Mouse (Mus musculus) midbrain, embryonic 13.5 days (tissue): Measurements from ENCODE around the gene Slc2a1. TPM values are rescaled to one million over a fixed set of nuclear protein-coding genes. Genes with fewer than 3 reads are reported as not detected.

Experiments used
- ATAC-seq: fragments of 200-750 bp; cut with Nextera tagmentation; 2 replicates; pipeline ENCODE4 v1.8.0; 2017; ENCODE audit warnings: mild to moderate bottlenecking, moderate TSS enrichment, moderate library complexity
- H3K27ac ChIP-seq: fragments of 300-500 bp; sonication (generic); 2 replicates; pipeline ENCODE4 v1.5.1; 2015; ENCODE audit warnings: inconsistent platforms, mild to moderate bottlenecking, moderate library complexity
- H3K27me3 ChIP-seq: fragments of 300-500 bp; sonication (generic); 2 replicates; pipeline ENCODE4 v1.6.1; 2015; ENCODE audit warnings: mild to moderate bottlenecking, inconsistent platforms
- H3K36me3 ChIP-seq: fragments of 300-500 bp; sonication (generic); 2 replicates; pipeline ENCODE4 v1.6.1; 2015; ENCODE audit warnings: mild to moderate bottlenecking, inconsistent platforms
- H3K4me1 ChIP-seq: fragments of 300-500 bp; sonication (generic); replicated peaks from 2 replicates; pipeline ENCODE4 v1.6.1; 2015; ENCODE audit warnings: inconsistent platforms
- H3K4me2 ChIP-seq: fragments of 300-500 bp; sonication (generic); replicated peaks from 2 replicates; pipeline ENCODE4 v1.6.1; 2015; ENCODE audit warnings: moderate library complexity, mild to moderate bottlenecking, inconsistent platforms
- H3K4me3 ChIP-seq: fragments of 300-500 bp; sonication (generic); replicated peaks from 2 replicates; pipeline ENCODE4 v1.5.1; 2015; ENCODE audit warnings: mild to moderate bottlenecking, inconsistent platforms
- H3K9ac ChIP-seq: fragments of 300-500 bp; sonication (generic); replicated peaks from 2 replicates; pipeline ENCODE4 v1.6.1; 2015; ENCODE audit warnings: mild to moderate bottlenecking, inconsistent platforms
- H3K9me3 ChIP-seq: fragments of 300-500 bp; sonication (generic); 2 replicates; pipeline ENCODE4 v1.6.1; 2016; ENCODE audit warnings: mild to moderate bottlenecking, inconsistent platforms
- WGBS: fragments of 180-500 bp; shearing (Covaris S2); methylation state at CpG from one replicate; pipeline ENCODE4 v1.1.7; 2015; 5-methylcytosine and 5-hydroxymethylcytosine counted together
- polyA plus RNA-seq: library from polyadenylated mRNA; unstranded; fragments of >200 nt; fragmentation: Nextera tagmentation; extraction: Ambion mirVana; gene quantifications from 2 replicates; pipeline ENCODE4 v1.2.1, GENCODE M21; 2015

Gene Slc2a1
- polyA plus RNA-seq, 1 experiment from 2014 or later, result 104 TPM

DNA sequence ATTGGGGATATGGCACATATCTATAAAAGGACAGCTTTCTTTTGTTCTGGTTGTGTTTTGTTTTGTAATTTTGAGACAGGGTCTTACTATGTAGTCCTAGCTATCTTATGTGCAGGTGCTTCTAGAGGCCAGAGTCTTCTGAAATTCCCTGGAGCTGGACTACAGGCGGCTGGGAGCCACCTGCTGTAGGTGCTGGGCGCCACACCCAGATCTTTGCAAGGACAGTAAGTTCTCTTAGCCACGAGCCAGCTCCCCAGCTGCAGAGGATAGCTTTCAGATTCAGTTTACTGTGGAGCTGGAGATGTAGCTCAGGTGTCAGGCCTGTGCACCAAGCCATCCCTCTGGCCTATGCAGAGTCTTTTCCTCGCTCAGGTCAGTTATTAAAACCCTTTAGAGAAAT lies 58.6 kb downstream of the Slc2a1 start:
- no peaks in the 10 kb centered on the region for H3K9me3 ChIP-seq
- no peak overlapping the region for H3K4me3 ChIP-seq
- no peak overlapping the region for H3K4me2 ChIP-seq
- ATAC-seq, result no peak
- H3K27ac ChIP-seq, result no peak overlapping the region
- H3K9ac ChIP-seq, result no peak overlapping the region
- H3K36me3 ChIP-seq, result peaks cover 30% of the 10 kb centered on the region
- WGBS, result 83% methylated on average over 4 of the region's 4 CpGs
- peaks cover 14% of the 10 kb centered on the region for H3K4me1 ChIP-seq
- no peaks in the 10 kb centered on the region for H3K27me3 ChIP-seq

DNA sequence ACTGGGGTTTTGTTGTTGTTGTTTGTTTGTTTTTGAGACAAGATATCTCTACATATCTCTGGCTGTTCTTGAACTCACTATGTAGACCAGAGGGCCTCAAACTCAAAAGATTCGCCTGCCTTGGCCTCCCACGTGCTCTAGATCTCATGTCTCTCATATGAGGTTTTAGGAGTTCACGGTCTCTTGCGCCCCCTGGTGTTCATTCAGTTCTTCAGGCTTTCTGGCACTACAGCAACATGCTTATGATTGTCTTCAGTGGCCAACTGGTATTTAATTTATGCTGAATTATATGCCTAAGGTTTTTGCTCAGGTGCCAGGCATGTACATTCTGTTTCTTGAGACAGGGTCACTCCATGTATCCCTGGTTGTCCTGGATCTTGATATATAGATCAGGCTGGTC lies 59.2 kb downstream of the Slc2a1 start:
- peaks cover 30% of the 10 kb centered on the region for H3K36me3 ChIP-seq
- no peak overlapping the region for H3K4me3 ChIP-seq
- H3K4me1 ChIP-seq, result peaks cover 20% of the 10 kb centered on the region
- H3K27ac ChIP-seq, result no peak overlapping the region
- WGBS, result 4% methylated on average over 4 of the region's 4 CpGs
- H3K9ac ChIP-seq, result no peak overlapping the region
- no peaks in the 10 kb centered on the region for H3K9me3 ChIP-seq
- H3K27me3 ChIP-seq, result no peaks in the 10 kb centered on the region
- no peak overlapping the region for H3K4me2 ChIP-seq
- peak; percentile 29 for ATAC-seq

DNA sequence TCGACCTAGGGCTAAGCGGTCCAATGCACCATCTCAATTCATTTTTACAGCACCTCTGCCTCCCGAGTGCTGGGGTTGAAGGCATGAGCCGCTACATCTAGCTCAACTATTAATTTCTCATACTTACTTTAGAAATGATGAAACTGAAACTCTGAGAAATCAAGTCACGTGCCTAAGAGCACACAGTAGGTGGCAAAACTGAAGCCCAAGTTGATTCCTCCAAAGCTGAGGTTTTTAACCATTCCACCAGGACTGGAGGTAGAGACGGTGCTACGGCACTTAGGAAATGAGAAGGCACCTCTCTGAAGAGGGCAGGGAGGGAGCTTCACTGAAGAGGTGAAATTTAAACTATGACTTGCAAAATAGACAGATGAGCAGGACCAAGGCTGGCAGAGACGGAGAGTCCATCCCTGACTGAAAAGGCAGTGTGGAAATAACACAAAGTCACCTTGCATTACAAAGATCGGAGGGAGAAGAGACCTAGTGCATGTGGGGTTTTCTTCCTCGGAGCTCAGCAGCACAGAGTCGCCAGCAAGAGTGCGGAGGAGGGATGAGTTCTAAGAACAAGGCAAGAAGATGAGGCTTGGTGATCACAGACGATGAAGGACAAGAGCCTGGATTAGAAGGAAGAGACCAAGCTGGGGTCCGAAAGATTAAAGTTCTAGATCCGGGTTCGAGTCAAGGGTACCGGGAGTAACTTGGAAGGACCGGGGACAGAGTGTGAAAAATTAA lies 64.6 kb downstream of the Slc2a1 start:
- H3K9ac ChIP-seq, result peak overlapping the region; percentile 78
- no peaks in the 10 kb centered on the region for H3K27me3 ChIP-seq
- 0 out of 2 replicates have a peak overlapping the region, but pooled peaks have one; percentile 27 for H3K27ac ChIP-seq
- peaks cover 30% of the 10 kb centered on the region for H3K36me3 ChIP-seq
- H3K9me3 ChIP-seq, result no peaks in the 10 kb centered on the region
- H3K4me3 ChIP-seq, result peak overlapping the region; percentile 62
- ATAC-seq, result no peak
- peak overlapping the region; percentile 80 for H3K4me2 ChIP-seq
- peaks cover 27% of the 10 kb centered on the region for H3K4me1 ChIP-seq
- 45% methylated on average over 18 of the region's 18 CpGs for WGBS

GRCm38 (mm10) chr4:119173851-119174453 lies 65.4 kb downstream of the Slc2a1 start, which contains the start of gene Zfp691:
TSS of gene Zfp691 (minus strand) at chr4:119174195.
- H3K4me2 ChIP-seq, result peak within 1 kb of the TSS; percentile 80
- peak within 1 kb of the TSS; percentile 78 for H3K9ac ChIP-seq
- no peaks in the 10 kb centered on the region for H3K9me3 ChIP-seq
- H3K36me3 ChIP-seq, result peaks cover 22% of the 10 kb centered on the region
- WGBS, result under 1% methylated on average over 31 of the region's 40 CpGs
- H3K4me3 ChIP-seq, result peak within 1 kb of the TSS; percentile 62
- peaks cover 27% of the 10 kb centered on the region for H3K4me1 ChIP-seq
- 0 out of 2 replicates have a peak within 1 kb of the TSS, but pooled peaks have one; percentile 27 for H3K27ac ChIP-seq
- ATAC-seq, result peak; percentile 100
- no peaks in the 10 kb centered on the region for H3K27me3 ChIP-seq

DNA sequence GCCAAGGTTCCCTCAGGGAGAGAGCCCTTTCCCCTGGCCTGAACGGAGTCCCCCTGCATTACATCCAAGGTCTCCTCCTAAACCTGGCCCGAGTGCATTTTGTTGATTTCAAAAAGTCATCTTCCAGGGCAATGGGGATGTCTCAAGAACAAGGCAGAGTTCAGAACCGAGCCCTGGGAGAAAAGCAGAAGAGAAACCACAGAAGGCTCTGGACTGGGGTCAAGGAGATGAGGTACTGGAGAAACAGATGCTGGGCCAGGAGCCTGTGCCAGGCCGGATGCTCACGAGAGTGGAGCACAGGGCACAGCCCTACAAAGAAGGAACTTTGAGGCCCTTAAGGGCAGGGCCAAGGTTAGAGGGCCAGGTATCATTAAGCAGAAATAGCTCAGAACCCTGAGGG lies 69.2 kb downstream of the Slc2a1 start:
- ATAC-seq, result no peak
- H3K9ac ChIP-seq, result no peak overlapping the region
- no peak overlapping the region for H3K27ac ChIP-seq
- H3K27me3 ChIP-seq, result no peaks in the 10 kb centered on the region
- H3K4me3 ChIP-seq, result no peak overlapping the region
- WGBS, result 78% methylated on average over 5 of the region's 5 CpGs
- no peaks in the 10 kb centered on the region for H3K36me3 ChIP-seq
- no peaks in the 10 kb centered on the region for H3K9me3 ChIP-seq
- no peak overlapping the region for H3K4me2 ChIP-seq
- peaks cover 7% of the 10 kb centered on the region for H3K4me1 ChIP-seq

GRCm38 (mm10) chr4:119178331-119178730 lies 69.8 kb downstream of the Slc2a1 start:
- no peak for ATAC-seq
- WGBS, result 83% methylated on average over 18 of the region's 18 CpGs
- Histone ChIP-seq H3K4me2 (no peak overlapping the region), H3K9me3 (no peaks in the 10 kb centered on the region), H3K4me3 (no peak overlapping the region), H3K4me1 (peaks cover under 1% of the 10 kb centered on the region), H3K9ac (no peak overlapping the region), H3K27me3 (no peaks in the 10 kb centered on the region), H3K27ac (no peak overlapping the region), H3K36me3 (no peaks in the 10 kb centered on the region)

DNA sequence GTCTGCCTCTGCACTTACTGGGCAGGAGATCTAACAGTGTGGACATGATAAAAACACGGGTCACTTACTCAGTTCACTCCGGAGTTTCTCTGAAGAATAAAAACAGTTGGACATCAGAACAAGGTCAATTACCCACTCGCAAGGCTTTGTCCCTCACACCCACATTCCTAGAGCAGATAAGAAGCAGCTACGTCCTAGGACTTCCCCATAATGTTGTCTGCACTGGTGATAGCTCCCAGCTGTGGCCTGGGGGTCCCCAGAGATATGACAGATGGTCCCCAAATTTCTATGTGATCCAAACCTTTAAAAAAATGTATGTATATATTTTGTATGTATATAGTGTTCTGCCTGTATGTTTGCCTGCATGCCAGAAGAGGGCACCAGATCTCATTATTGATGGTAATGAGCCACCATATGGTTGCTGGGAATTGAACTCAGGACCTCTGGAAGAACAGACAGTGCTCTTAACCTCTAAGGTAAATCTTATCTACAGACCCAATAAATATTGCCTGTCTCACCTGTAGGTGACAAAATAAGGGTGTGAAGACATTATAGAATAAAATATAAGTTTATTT lies 71.7 kb downstream of the Slc2a1 start:
- Histone ChIP-seq H3K4me3 (no peak overlapping the region), H3K27ac (no peak overlapping the region), H3K4me2 (no peak overlapping the region), H3K27me3 (no peaks in the 10 kb centered on the region), H3K9me3 (no peaks in the 10 kb centered on the region), H3K4me1 (no peaks in the 10 kb centered on the region), H3K9ac (no peak overlapping the region), H3K36me3 (no peaks in the 10 kb centered on the region)
- 58% methylated on average over 4 of the region's 4 CpGs for WGBS
- ATAC-seq, result no peak

DNA sequence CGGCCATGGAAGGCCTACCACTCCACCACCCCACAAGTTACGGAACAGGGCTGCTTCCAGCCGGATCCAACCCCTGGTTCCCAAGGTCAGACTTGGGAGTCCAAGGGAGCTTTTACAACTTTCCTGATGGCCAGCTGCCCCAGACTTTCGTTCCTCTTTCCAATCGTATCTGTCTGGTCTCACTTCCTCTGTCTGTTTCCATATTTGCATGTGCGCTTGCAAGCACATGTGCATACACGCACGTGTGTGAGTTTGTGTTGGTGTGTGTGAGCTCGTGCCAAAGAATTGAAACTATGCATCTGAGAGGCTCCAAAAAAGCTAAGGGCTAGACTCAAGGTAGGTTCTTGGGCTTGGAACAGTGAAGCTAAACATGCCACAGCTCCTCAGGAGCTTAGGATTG lies 72.9 kb downstream of the Slc2a1 start:
- no peaks in the 10 kb centered on the region for H3K36me3 ChIP-seq
- H3K4me1 ChIP-seq, result no peaks in the 10 kb centered on the region
- no peak for ATAC-seq
- no peak overlapping the region for H3K4me2 ChIP-seq
- H3K27ac ChIP-seq, result no peak overlapping the region
- H3K4me3 ChIP-seq, result no peak overlapping the region
- no peak overlapping the region for H3K9ac ChIP-seq
- 87% methylated on average over 9 of the region's 9 CpGs for WGBS
- no peaks in the 10 kb centered on the region for H3K27me3 ChIP-seq
- H3K9me3 ChIP-seq, result no peaks in the 10 kb centered on the region

DNA sequence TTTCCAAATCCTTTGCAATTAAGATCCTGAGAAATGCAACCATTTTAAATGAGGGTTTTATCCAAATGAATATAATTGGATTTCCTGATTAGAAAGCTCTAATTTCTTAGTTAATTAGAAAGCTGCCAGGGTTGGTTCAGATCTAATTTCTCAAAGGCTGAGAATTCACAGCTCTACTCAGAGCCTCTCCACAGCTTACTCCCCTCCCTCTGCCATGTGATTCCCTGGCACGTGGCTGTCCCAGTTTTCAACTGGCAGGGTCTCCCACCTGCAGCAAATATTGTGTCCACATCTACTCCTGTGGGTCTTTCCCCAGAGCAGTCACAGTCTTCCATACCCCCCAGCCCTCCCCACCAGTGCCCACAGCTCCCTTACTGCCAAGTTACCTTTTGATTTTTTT lies 75.0 kb downstream of the Slc2a1 start:
- ATAC-seq, result no peak
- no peaks in the 10 kb centered on the region for H3K27me3 ChIP-seq
- WGBS, result 32% methylated on average over 1 of the region's 1 CpGs
- H3K4me2 ChIP-seq, result no peak overlapping the region
- no peaks in the 10 kb centered on the region for H3K4me1 ChIP-seq
- H3K9ac ChIP-seq, result no peak overlapping the region
- no peak overlapping the region for H3K4me3 ChIP-seq
- no peaks in the 10 kb centered on the region for H3K9me3 ChIP-seq
- no peak overlapping the region for H3K27ac ChIP-seq
- no peaks in the 10 kb centered on the region for H3K36me3 ChIP-seq

- no peaks in the 10 kb centered on the region for H3K9me3 ChIP-seq
- H3K27me3 ChIP-seq, result no peaks in the 10 kb centered on the region
- 83% methylated on average over 4 of the region's 4 CpGs for WGBS
- H3K4me3 ChIP-seq, result no peak overlapping the region
- H3K27ac ChIP-seq, result no peak overlapping the region
- no peak overlapping the region for H3K9ac ChIP-seq
- no peaks in the 10 kb centered on the region for H3K4me1 ChIP-seq
- no peaks in the 10 kb centered on the region for H3K36me3 ChIP-seq
- H3K4me2 ChIP-seq, result no peak overlapping the region
- no peak for ATAC-seq
Measured at GRCm38 (mm10) chr4:119185771-119186170, 77.3 kb downstream of the Slc2a1 start.
